Mouse (Mus musculus): ENCODE measurements at regions not wholly inside any gene's neighbourhood (a gene's known extent, or its start where the extent isn't known, plus 50 kb on each side); places are given as distances from the start of the nearest gene placed in this dataset.

DNA sequence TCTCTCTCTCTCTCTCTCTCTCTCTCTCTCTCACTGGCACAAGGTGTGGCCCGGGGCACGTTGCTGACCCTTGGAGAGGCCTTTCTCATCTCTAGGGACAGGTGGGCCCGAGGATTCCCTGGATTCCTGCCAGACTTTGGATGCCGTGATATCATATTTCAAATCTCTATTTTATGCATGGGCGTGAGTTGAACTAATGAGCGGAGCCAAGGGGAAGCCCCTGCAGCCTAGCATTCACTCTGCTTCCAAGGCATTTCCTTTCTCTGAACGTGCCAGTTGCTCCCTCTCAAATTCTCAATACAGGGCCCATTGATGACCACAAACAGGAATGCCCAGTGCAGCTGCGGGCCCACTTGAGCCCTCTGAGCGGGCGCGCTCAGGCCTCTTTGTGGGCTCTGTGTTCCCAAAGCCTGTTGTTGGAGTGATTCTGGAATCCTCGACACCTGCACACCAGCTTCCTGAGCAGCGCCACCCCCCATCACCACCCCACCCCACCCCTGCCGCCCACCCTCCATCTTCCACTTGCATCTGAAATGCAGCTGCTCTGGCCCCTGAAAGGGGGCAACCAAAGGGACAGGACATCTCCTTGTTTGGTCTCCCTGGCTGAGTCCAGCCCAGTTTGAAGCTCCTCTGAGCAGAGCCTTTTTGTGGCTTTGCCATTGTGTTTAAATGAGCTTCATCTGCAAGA, 175.0 kb upstream of the Lpp start:
- no peak overlapping the region for H3K4me3 ChIP-seq (ENCODE audit: low read depth, low read length)
- no peak for TF ChIP-seq EP300 (IDR thresholded peaks at IDR 0.05; ENCODE audit: insufficient read depth, low read depth, low read length)
- TF ChIP-seq POLR2A (IDR thresholded peaks at IDR 0.05; ENCODE audit: insufficient read depth, low read length), result no peak
- TF ChIP-seq CTCF (IDR thresholded peaks at IDR 0.05; ENCODE audit: low read depth, low read length), result no peak
- no peaks in the 10 kb centered on the region for H3K36me3 ChIP-seq (ENCODE audit: control insufficient read depth, insufficient read depth, low read length, poor library complexity, severe bottlenecking)
- no peaks in the 10 kb centered on the region for H3K27me3 ChIP-seq (ENCODE audit: control insufficient read depth, insufficient read depth, low read length, poor library complexity, severe bottlenecking)
- H3K27ac ChIP-seq (ENCODE audit: insufficient read depth, low read length), result no peak overlapping the region
- H3K9ac ChIP-seq (ENCODE audit: low read depth, poor library complexity, severe bottlenecking), result no peak overlapping the region
- no peaks in the 10 kb centered on the region for H3K9me3 ChIP-seq (replicated peaks; ENCODE audit: control insufficient read depth, insufficient read depth, low read length, poor library complexity, severe bottlenecking)
- no peaks in the 10 kb centered on the region for H3K4me1 ChIP-seq (ENCODE audit: control insufficient read depth, insufficient read depth, low read length)

GRCm38 (mm10) chr16:24216828-24217227, 176.5 kb upstream of the Lpp start:
- Histone ChIP-seq H3K4me1 (ENCODE audit: control insufficient read depth, insufficient read depth, low read length) (no peaks in the 10 kb centered on the region), H3K4me3 (ENCODE audit: low read depth, low read length) (no peak overlapping the region), H3K9me3 (replicated peaks; ENCODE audit: control insufficient read depth, insufficient read depth, low read length, poor library complexity, severe bottlenecking) (no peaks in the 10 kb centered on the region), H3K27ac (ENCODE audit: insufficient read depth, low read length) (no peak overlapping the region), H3K36me3 (ENCODE audit: control insufficient read depth, insufficient read depth, low read length, poor library complexity, severe bottlenecking) (no peaks in the 10 kb centered on the region), H3K9ac (ENCODE audit: low read depth, poor library complexity, severe bottlenecking) (no peak overlapping the region), H3K27me3 (ENCODE audit: control insufficient read depth, insufficient read depth, low read length, poor library complexity, severe bottlenecking) (no peaks in the 10 kb centered on the region)
- no peak for TF ChIP-seq EP300 (IDR thresholded peaks at IDR 0.05; ENCODE audit: insufficient read depth, low read depth, low read length)
- no peak for TF ChIP-seq POLR2A (IDR thresholded peaks at IDR 0.05; ENCODE audit: insufficient read depth, low read length)

DNA sequence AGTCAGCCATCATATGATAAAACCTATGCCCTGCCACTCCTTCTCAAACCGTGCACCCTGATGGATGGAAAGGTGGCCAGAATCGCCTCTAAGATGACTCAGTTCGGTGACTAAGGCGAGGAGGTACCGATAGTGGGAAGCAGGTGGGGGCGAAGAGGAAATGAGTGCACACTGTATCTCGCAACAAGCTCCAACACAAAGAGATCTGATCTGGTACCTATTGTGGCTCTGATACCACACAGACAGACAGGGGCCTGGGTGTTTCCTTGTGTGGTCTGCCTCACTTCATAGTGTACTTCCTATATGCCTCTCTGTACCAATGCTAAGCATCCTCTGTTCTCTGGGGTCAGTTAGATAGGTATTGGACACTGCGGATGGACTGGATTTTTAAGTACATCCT, 178.0 kb upstream of the Lpp start:
- no peaks in the 10 kb centered on the region for H3K4me1 ChIP-seq (ENCODE audit: control insufficient read depth, insufficient read depth, low read length)
- no peak overlapping the region for H3K4me3 ChIP-seq (ENCODE audit: low read depth, low read length)
- H3K36me3 ChIP-seq (ENCODE audit: control insufficient read depth, insufficient read depth, low read length, poor library complexity, severe bottlenecking), result no peaks in the 10 kb centered on the region
- H3K27ac ChIP-seq (ENCODE audit: insufficient read depth, low read length), result no peak overlapping the region
- no peak for TF ChIP-seq EP300 (IDR thresholded peaks at IDR 0.05; ENCODE audit: insufficient read depth, low read depth, low read length)
- H3K9ac ChIP-seq (ENCODE audit: low read depth, poor library complexity, severe bottlenecking), result no peak overlapping the region
- H3K9me3 ChIP-seq (replicated peaks; ENCODE audit: control insufficient read depth, insufficient read depth, low read length, poor library complexity, severe bottlenecking), result no peaks in the 10 kb centered on the region
- H3K27me3 ChIP-seq (ENCODE audit: control insufficient read depth, insufficient read depth, low read length, poor library complexity, severe bottlenecking), result no peaks in the 10 kb centered on the region

- H3K27me3 ChIP-seq (ENCODE audit: control insufficient read depth, insufficient read depth, low read length, poor library complexity, severe bottlenecking), result no peaks in the 10 kb centered on the region
- no peak overlapping the region for H3K27ac ChIP-seq (ENCODE audit: insufficient read depth, low read length)
- no peaks in the 10 kb centered on the region for H3K9me3 ChIP-seq (replicated peaks; ENCODE audit: control insufficient read depth, insufficient read depth, low read length, poor library complexity, severe bottlenecking)
- no peak overlapping the region for H3K4me3 ChIP-seq (ENCODE audit: low read depth, low read length)
- no peaks in the 10 kb centered on the region for H3K4me1 ChIP-seq (ENCODE audit: control insufficient read depth, insufficient read depth, low read length)
- no peak for TF ChIP-seq POLR2A (IDR thresholded peaks at IDR 0.05; ENCODE audit: insufficient read depth, low read length)
- no peak for TF ChIP-seq CTCF (IDR thresholded peaks at IDR 0.05; ENCODE audit: low read depth, low read length)
- no peak for TF ChIP-seq EP300 (IDR thresholded peaks at IDR 0.05; ENCODE audit: insufficient read depth, low read depth, low read length)
- H3K36me3 ChIP-seq (ENCODE audit: control insufficient read depth, insufficient read depth, low read length, poor library complexity, severe bottlenecking), result no peaks in the 10 kb centered on the region
- H3K9ac ChIP-seq (ENCODE audit: low read depth, poor library complexity, severe bottlenecking), result no peak overlapping the region
These were observed 179.7 kb upstream of the Lpp start for GRCm38 (mm10) chr16:24213577-24213976.

DNA sequence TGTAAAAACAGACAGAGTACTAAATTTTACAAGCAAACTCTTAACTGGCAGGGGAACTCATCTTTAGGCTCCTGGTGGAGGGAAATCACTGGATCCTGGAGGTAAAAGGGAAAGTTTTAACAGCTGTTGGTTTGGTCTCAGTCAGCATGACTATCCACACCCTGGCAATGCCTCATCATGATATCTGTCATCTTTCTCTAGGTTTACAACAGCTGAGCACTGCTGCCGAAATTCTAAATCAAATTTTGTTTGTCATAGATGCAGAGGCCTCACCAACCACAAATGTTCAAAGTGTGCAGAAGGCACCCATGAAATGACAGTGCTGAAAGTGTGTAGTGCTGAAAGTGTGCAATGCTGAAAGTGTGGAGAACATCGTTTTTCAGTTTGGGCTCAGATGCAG, 180.6 kb upstream of the Lpp start:
- TF ChIP-seq CTCF (IDR thresholded peaks at IDR 0.05; ENCODE audit: low read depth, low read length) (no peak), POLR2A (IDR thresholded peaks at IDR 0.05; ENCODE audit: insufficient read depth, low read length) (no peak), EP300 (IDR thresholded peaks at IDR 0.05; ENCODE audit: insufficient read depth, low read depth, low read length) (no peak)
- H3K27me3 ChIP-seq (ENCODE audit: control insufficient read depth, insufficient read depth, low read length, poor library complexity, severe bottlenecking), result no peaks in the 10 kb centered on the region
- H3K9ac ChIP-seq (ENCODE audit: low read depth, poor library complexity, severe bottlenecking), result no peak overlapping the region
- no peaks in the 10 kb centered on the region for H3K9me3 ChIP-seq (replicated peaks; ENCODE audit: control insufficient read depth, insufficient read depth, low read length, poor library complexity, severe bottlenecking)
- no peaks in the 10 kb centered on the region for H3K36me3 ChIP-seq (ENCODE audit: control insufficient read depth, insufficient read depth, low read length, poor library complexity, severe bottlenecking)
- H3K27ac ChIP-seq (ENCODE audit: insufficient read depth, low read length), result no peak overlapping the region
- H3K4me3 ChIP-seq (ENCODE audit: low read depth, low read length), result no peak overlapping the region
- H3K4me1 ChIP-seq (ENCODE audit: control insufficient read depth, insufficient read depth, low read length), result no peaks in the 10 kb centered on the region

- Histone ChIP-seq H3K27me3 (ENCODE audit: control insufficient read depth, insufficient read depth, low read length, poor library complexity, severe bottlenecking) (no peaks in the 10 kb centered on the region), H3K4me1 (ENCODE audit: control insufficient read depth, insufficient read depth, low read length) (no peaks in the 10 kb centered on the region)
These were observed 181.7 kb upstream of the Lpp start for GRCm38 (mm10) chr16:24211588-24211987.

More at GRCm38 (mm10) chr16:24211588-24211987, 181.7 kb upstream of the Lpp start:
- no peak for TF ChIP-seq POLR2A (IDR thresholded peaks at IDR 0.05; ENCODE audit: insufficient read depth, low read length)
- TF ChIP-seq EP300 (IDR thresholded peaks at IDR 0.05; ENCODE audit: insufficient read depth, low read depth, low read length), result no peak
- TF ChIP-seq CTCF (IDR thresholded peaks at IDR 0.05; ENCODE audit: low read depth, low read length), result no peak
- Histone ChIP-seq H3K4me3 (ENCODE audit: low read depth, low read length) (no peak overlapping the region), H3K9ac (ENCODE audit: low read depth, poor library complexity, severe bottlenecking) (no peak overlapping the region), H3K36me3 (ENCODE audit: control insufficient read depth, insufficient read depth, low read length, poor library complexity, severe bottlenecking) (no peaks in the 10 kb centered on the region), H3K27ac (ENCODE audit: insufficient read depth, low read length) (no peak overlapping the region), H3K9me3 (replicated peaks; ENCODE audit: control insufficient read depth, insufficient read depth, low read length, poor library complexity, severe bottlenecking) (no peaks in the 10 kb centered on the region)

All from ES-Bruce4 (cell line).